Mouse (Mus musculus) forebrain, embryonic 16.5 days (tissue): Measurements from ENCODE around the gene Cdca3. TPM values are rescaled to one million over a fixed set of nuclear protein-coding genes. Genes with fewer than 3 reads are reported as not detected.
"Not testable (repeated sequence)": the region's sequence is repeated elsewhere in the genome, so short reads cannot be mapped to it uniquely, and the experiment has no call there.

ENCODE experiments used
- ATAC-seq: fragments of 200-750 bp; cut with Nextera tagmentation; 2 replicates; pipeline ENCODE4 v1.8.0; 2017; ENCODE audit warnings: mild to moderate bottlenecking, moderate library complexity
- H3K27ac ChIP-seq: fragments of 300-500 bp; sonication (generic); 2 replicates; pipeline ENCODE4 v1.5.1; 2014; ENCODE audit warnings: low read length, control low read depth
- H3K27me3 ChIP-seq: fragments of 300-500 bp; sonication (generic); replicated peaks from 2 replicates; pipeline ENCODE4 v1.6.1; 2014; ENCODE audit warnings: low read length; ENCODE audit not compliant: control insufficient read depth, insufficient read depth
- H3K36me3 ChIP-seq: fragments of 300-500 bp; sonication (generic); 2 replicates; pipeline ENCODE4 v1.6.1; 2014; ENCODE audit not compliant: control insufficient read depth, insufficient read depth
- H3K4me1 ChIP-seq: fragments of 300-500 bp; sonication (generic); replicated peaks from 2 replicates; pipeline ENCODE4 v1.6.1; 2014; ENCODE audit warnings: low read length; ENCODE audit not compliant: control insufficient read depth, insufficient read depth
- H3K4me2 ChIP-seq: fragments of 300-500 bp; sonication (generic); 2 replicates; pipeline ENCODE4 v1.6.1; 2014; ENCODE audit warnings: mild to moderate bottlenecking, low read length, control low read depth
- H3K4me3 ChIP-seq: fragments of 300-500 bp; sonication (generic); replicated peaks from 2 replicates; pipeline ENCODE4 v1.5.1; 2014; ENCODE audit warnings: mild to moderate bottlenecking, low read length, control low read depth
- H3K9ac ChIP-seq: fragments of 300-500 bp; sonication (generic); replicated peaks from 2 replicates; pipeline ENCODE4 v1.6.1; 2014; ENCODE audit warnings: low read depth, low read length, control low read depth
- H3K9me3 ChIP-seq: fragments of 300-500 bp; sonication (generic); 2 replicates; pipeline ENCODE4 v1.6.1; 2016; ENCODE audit warnings: low read length; ENCODE audit not compliant: control insufficient read depth
- WGBS: fragments of 180-500 bp; shearing (Covaris S2); extraction: QIAGEN DNeasy Blood & Tissue Kit; methylation state at CpG from one replicate; pipeline ENCODE4 v1.1.7; 2014; 5-methylcytosine and 5-hydroxymethylcytosine counted together
- polyA plus RNA-seq: library from polyadenylated mRNA; unstranded; fragments of >200 nt; fragmentation: Nextera tagmentation; extraction: Ambion mirVana; gene quantifications from 2 replicates; pipeline ENCODE4 v1.2.1, GENCODE M21; 2015

Gene Cdca3
- polyA plus RNA-seq, 1 experiment from 2014 or later = 76.7 TPM

DNA sequence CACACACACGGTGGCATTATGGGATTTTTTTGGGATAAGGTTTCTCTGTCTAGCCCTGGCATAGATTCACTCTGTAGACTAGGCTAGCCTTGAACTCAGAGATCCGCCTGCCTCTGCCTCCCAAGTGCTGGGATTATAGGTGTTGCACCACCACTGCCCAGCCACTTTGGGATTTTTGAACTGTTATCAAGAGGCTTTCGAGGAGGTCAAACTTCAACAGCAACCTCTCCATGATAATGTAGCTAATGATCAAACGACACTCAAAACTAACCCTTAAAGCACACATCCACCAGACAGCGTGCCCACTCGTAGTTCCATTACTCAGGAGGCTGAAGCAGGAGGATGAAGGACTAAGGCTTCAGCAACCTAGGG, 21.4 kb upstream of the Cdca3 start:
- Histone ChIP-seq H3K27me3 (no peaks in the 10 kb centered on the region), H3K4me1 (peaks cover 34% of the 10 kb centered on the region), H3K9ac (no peak overlapping the region), H3K9me3 (no peaks in the 10 kb centered on the region), H3K36me3 (no peaks in the 10 kb centered on the region), H3K27ac (no peak overlapping the region), H3K4me2 (no peak overlapping the region), H3K4me3 (no peak overlapping the region)
- no peak for ATAC-seq
- 88% methylated on average over 6 of the region's 6 CpGs for whole genome bisulfite sequencing

DNA sequence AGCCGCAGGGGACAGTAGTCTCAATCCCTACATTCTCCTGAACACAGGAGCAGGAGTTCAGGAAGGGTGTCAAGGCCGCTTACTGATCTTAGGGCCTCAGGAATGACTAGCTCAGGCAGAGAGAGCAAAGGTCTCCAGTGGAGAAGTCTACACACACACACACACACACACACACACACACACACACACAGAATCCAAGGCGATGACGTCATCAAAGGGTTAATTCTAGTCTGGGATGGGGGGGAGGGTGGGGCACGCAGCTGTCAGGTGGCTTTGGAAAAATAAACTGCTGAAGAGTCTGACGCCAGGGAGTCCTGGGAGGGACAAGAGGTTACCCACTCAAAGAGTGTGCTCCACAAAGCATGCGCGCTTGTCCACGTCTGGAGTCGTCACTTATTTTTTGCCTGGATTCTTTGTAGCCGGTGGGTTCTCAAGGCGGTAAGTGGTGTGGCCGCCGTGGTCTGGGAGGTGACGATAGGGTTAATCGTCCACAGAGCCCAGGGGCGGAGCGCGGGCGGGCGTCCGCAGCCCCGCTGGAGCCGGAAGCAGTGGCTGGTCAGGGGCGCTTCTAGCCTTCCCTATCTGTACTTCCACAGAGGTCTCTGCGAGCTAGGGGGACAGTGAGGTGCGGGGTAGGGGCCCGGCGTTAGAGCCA, 20.9 kb upstream of the Cdca3 start, which contains the start of gene Spsb2:
Gene Spsb2 (plus strand): TSS at position 304 of the 655 bp plus-strand sequence.
- Histone ChIP-seq H3K27me3 (no peaks in the 10 kb centered on the region), H3K4me3 (peak within 1 kb of the TSS; percentile 46), H3K4me2 (peak within 1 kb of the TSS; percentile 80), H3K27ac (peak within 1 kb of the TSS; percentile 60), H3K36me3 (no peaks in the 10 kb centered on the region), H3K9ac (peak within 1 kb of the TSS; percentile 55), H3K4me1 (peaks cover 38% of the 10 kb centered on the region), H3K9me3 (no peaks in the 10 kb centered on the region)
- WGBS = 5% methylated on average over 29 of the region's 29 CpGs
- ATAC-seq = peak; percentile 7; the same call in 1 of the 2 replicates

DNA sequence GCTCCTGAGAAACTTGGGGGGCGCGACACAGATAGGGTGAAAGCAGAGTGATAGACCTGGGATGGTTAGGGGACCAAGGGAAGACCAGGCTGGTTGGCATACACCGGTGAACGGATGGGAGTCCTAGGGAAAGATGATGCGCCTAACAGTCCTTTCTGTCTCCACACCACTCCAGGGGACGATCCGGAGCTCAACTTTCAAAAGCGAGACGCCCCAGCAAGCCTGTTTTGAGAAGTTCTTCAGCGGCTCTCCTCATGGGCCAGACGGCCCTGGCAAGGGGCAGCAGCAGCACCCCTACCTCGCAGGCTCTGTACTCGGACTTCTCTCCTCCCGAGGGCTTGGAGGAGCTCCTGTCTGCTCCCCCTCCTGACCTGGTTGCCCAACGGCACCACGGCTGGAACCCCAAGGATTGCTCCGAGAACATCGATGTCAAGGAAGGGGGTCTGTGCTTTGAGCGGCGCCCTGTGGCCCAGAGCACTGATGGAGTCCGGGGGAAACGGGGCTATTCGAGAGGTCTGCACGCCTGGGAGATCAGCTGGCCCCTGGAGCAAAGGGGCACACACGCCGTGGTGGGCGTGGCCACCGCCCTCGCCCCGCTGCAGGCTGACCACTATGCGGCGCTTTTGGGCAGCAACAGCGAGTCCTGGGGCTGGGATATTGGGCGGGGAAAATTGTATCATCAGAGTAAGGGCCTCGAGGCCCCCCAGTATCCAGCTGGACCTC, 20.1 kb upstream of the Cdca3 start:
- Histone ChIP-seq H3K9me3 (no peaks in the 10 kb centered on the region), H3K27me3 (no peaks in the 10 kb centered on the region), H3K4me1 (peaks cover 38% of the 10 kb centered on the region), H3K9ac (peak overlapping the region; percentile 55), H3K4me2 (peak overlapping the region; percentile 80), H3K27ac (peak overlapping the region; percentile 60), H3K4me3 (peak overlapping the region; percentile 46), H3K36me3 (no peaks in the 10 kb centered on the region)
- WGBS = under 1% methylated on average over 35 of the region's 35 CpGs
- ATAC-seq = 0 out of 2 replicates have a peak, but pooled peaks have one; percentile 1

DNA sequence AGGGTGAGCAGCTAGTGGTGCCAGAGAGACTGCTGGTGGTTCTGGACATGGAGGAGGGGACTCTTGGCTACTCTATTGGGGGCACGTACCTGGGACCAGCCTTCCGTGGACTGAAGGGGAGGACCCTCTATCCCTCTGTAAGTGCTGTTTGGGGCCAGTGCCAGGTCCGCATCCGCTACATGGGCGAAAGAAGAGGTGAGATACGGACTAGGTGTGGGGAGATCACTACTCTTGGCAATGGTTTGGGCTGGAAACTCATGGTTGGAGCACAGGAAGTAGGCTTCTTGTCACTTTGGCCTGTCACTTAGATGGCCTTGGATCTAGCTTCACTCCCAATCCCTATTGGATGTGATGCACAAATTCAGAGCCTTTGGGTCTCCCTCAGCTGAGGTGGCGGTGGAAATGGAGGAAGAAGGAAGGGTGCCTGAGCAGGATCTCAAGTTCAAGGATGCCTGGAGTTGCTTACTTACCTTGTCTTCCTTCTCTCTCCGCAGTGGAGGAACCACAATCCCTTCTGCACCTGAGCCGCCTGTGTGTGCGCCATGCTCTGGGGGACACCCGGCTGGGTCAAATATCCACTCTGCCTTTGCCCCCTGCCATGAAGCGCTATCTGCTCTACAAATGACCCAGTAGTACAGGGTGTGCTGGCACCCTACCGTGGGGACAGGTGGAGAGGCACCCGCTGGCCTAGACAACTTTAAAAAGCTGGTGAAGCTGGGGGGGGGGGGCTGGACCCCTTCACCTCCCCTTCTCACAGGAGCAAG, 19.4 kb upstream of the Cdca3 start:
- no peak overlapping the region for H3K27ac ChIP-seq
- WGBS = 45% methylated on average over 14 of the region's 14 CpGs
- H3K27me3 ChIP-seq = no peaks in the 10 kb centered on the region
- no peak overlapping the region for H3K9ac ChIP-seq
- no peaks in the 10 kb centered on the region for H3K36me3 ChIP-seq
- H3K4me3 ChIP-seq = peak overlapping the region; percentile 46
- no peak for ATAC-seq
- H3K4me1 ChIP-seq = peaks cover 38% of the 10 kb centered on the region
- no peaks in the 10 kb centered on the region for H3K9me3 ChIP-seq
- peak overlapping the region; percentile 80 for H3K4me2 ChIP-seq

DNA sequence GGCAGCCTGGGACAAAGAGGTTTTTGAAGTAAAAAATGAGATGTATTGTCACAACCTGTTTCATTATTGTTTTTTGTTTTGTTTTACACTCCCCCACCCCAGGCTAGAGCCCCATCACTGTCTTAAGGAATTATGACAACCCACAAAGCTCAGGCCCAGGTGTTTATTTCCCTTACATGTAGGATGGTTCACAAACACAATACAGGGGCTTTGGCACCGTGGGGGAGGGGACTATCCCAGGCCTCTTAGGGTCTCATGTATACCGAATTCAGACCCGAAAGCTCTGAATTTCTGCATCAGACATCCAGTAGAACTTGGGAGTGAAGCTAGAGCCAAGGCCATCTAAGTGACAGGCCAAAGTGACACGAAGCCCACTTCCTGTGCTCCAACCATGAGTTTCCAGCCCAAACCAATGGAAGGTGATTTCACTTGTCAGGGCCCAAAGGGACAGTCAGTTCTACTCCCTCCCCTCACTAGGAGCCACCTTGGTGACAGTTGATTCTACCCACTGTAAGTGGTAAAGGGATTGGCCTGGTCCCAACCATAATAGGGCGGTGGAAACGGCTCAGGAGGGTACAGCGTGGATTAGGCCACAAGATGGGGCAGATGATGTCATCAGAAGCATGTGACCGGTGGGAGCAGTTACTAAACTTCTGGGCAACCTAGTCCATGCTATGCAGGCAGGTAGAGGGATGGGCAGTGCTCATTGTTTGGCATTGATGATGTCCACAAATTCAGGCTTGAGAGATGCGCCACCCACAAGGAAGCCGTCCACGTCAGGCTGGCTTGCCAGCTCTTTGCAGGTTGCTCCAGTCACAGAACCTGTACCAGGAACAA, 18.6 kb upstream of the Cdca3 start:
- not testable (repeated sequence) for H3K27me3 ChIP-seq, H3K9ac ChIP-seq, H3K36me3 ChIP-seq, H3K9me3 ChIP-seq, ATAC-seq, H3K4me2 ChIP-seq, H3K4me3 ChIP-seq, H3K27ac ChIP-seq
- peaks cover 32% of the 10 kb centered on the region for H3K4me1 ChIP-seq
- 72% methylated on average over 9 of the region's 11 CpGs for WGBS

DNA sequence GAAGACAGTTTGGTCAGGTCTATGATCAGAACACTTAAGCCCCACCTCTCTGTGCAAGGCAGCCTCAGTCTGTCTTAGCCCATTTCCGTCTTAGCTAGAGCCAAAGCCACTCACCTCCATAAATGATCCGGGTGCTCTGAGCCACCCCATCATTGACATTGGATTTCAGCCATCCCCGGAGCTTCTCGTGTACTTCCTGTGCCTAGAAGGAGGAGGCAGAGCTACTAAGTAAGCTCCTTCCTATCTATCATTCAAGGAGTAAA, 18.0 kb upstream of the Cdca3 start:
- 81% methylated on average over 4 of the region's 4 CpGs for WGBS
- peaks cover 30% of the 10 kb centered on the region for H3K4me1 ChIP-seq
- no peaks in the 10 kb centered on the region for H3K9me3 ChIP-seq
- H3K27me3 ChIP-seq = no peaks in the 10 kb centered on the region
- H3K4me3 ChIP-seq = no peak overlapping the region
- no peak overlapping the region for H3K27ac ChIP-seq
- no peak overlapping the region for H3K4me2 ChIP-seq
- no peaks in the 10 kb centered on the region for H3K36me3 ChIP-seq
- ATAC-seq = no peak
- H3K9ac ChIP-seq = no peak overlapping the region

DNA sequence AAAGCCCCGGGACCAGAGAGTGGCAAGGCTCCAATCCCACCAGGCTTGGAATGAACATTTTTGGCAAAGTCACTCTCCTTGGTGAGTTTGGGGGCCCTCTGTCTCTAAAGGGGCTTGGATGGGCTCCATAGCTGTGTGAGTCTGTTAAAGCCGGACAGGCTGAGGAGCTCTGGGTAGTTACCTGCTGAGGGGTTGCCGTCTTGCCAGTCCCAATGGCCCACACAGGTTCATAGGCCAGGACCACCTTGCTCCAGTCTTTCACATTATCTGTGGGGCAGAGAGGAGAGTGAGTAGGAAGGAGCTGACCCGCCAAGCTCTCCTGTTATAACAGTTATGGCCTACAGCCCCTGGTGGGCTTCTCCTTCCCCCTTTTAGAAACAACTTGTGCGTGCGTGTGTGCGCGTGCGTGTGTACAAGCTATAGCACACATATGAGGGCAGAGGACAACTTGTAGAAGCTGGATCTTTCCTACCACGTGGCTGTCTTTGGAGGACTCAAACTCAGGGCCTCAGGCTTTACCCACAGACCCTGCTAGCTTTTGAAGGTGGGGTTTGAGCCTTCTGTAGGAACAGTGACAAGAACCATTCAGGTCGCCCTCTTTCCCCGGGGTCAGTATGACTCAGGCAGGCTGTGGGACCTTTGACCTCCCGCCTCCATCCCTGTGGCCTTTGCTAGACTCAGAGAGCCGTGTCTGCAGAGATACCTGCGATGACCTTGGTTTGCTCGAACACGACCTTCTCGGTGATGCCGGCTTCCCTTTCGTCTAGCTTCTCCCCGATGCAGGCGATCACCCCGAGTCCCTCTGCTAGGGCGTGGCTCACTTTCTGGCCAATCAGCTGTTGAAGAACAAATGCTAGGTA, 17.4 kb upstream of the Cdca3 start:
- Histone ChIP-seq H3K4me3 (no peak overlapping the region), H3K36me3 (peaks cover 2% of the 10 kb centered on the region; the same call in 1 of the 2 replicates), H3K27me3 (no peaks in the 10 kb centered on the region), H3K4me1 (peaks cover 28% of the 10 kb centered on the region), H3K4me2 (peak overlapping the region; percentile 73), H3K27ac (no peak overlapping the region), H3K9me3 (no peaks in the 10 kb centered on the region), H3K9ac (no peak overlapping the region)
- 83% methylated on average over 24 of the region's 24 CpGs for WGBS
- ATAC-seq = no peak

DNA sequence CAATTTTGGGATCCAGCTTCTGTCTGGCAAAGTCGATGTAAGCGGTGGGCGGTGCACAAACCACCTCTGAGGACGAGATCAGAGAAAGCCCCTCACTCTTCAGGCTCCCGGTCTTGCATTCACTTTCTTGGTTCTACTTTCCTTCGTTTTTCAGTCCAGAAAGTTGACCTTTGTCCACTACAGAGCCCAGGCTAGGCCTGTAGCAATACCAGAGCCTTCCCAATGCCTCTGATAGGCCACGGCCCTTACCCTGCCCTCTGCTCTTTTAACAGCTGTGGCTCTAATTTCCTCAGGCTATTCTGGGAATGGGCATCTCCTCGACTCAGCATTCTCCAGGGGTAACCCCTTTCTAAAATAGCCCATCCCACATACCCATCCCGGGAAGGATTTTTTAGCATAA, 16.5 kb upstream of the Cdca3 start:
- no peaks in the 10 kb centered on the region for H3K9me3 ChIP-seq
- ATAC-seq = no peak
- peak overlapping the region; percentile 73 for H3K4me2 ChIP-seq
- peak overlapping the region; percentile 77 for H3K27ac ChIP-seq
- no peaks in the 10 kb centered on the region for H3K27me3 ChIP-seq
- peak overlapping the region; percentile 66 for H3K4me3 ChIP-seq
- H3K36me3 ChIP-seq = peaks cover 12% of the 10 kb centered on the region
- H3K4me1 ChIP-seq = peaks cover 28% of the 10 kb centered on the region
- peak overlapping the region; percentile 74 for H3K9ac ChIP-seq
- WGBS = 13% methylated on average over 9 of the region's 9 CpGs
